Mouse (Mus musculus): ENCODE measurements around the gene Usp1.

DNA sequence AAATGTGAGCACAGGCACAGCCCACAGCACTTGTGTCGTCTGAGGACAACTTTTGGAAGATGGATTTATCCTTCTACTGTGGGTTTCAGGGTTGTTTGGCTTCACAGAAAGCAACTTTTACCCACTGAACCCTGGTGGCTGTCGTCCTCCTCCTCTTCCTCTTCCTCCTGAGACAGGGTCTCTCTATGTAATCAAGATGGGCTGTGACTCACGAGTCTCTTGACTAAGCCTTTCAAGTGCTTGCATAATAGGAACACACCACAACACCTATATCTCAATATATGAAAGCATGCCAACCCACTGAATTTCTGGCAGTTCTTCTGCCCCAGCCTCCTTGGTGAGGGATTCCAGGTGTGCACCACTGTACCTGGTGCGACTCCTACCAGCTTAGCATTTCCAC, 2.7 kb upstream of the Usp1 start:
- TF ChIP-seq MAFK (IDR thresholded peaks at IDR 0.05; ENCODE audit: insufficient read depth, low read depth, low read length) (no peak), CHD2 (IDR thresholded peaks at IDR 0.05; ENCODE audit: low read depth, low read length) (no peak), ZC3H11A (IDR thresholded peaks at IDR 0.05; ENCODE audit: borderline replicate concordance, low read depth, low read length) (no peak), ZNF384 (IDR thresholded peaks at IDR 0.05; ENCODE audit: low read depth, low read length) (no peak)

Data from ES-E14 (cell line).